Mouse (Mus musculus) kidney, adult 2 months (tissue): Measurements from ENCODE around the gene Cd302. TPM values are rescaled to one million over a fixed set of nuclear protein-coding genes. Genes with fewer than 3 reads are reported as not detected.

Experiments
- DNase-seq: peaks from one replicate; pipeline ENCODE4 v3.0.0; 2021
- H3K27ac ChIP-seq: fragments of 200-500 bp; 2 replicates; pipeline ENCODE4 v1.5.1; 2012; ENCODE audit warnings: low read depth, low read length, control low read depth, inconsistent platforms; ENCODE audit not compliant: insufficient read depth
- H3K27me3 ChIP-seq: fragments of 200-500 bp; replicated peaks from 2 replicates; pipeline ENCODE4 v1.6.1; 2012; ENCODE audit warnings: mild to moderate bottlenecking, moderate library complexity, low read length, inconsistent platforms; ENCODE audit not compliant: control insufficient read depth, insufficient read depth
- H3K36me3 ChIP-seq: fragments of 200-500 bp; 2 replicates; pipeline ENCODE4 v1.6.1; 2012; ENCODE audit warnings: mild to moderate bottlenecking, moderate library complexity, low read length, inconsistent platforms; ENCODE audit not compliant: control insufficient read depth, insufficient read depth
- H3K4me1 ChIP-seq: fragments of 200-500 bp; 2 replicates; pipeline ENCODE4 v1.6.1; 2011; ENCODE audit warnings: low read length; ENCODE audit not compliant: control insufficient read depth, insufficient read depth
- H3K4me3 ChIP-seq: fragments of 200-500 bp; 2 replicates; pipeline ENCODE4 v1.5.1; 2011; ENCODE audit warnings: mild to moderate bottlenecking, low read depth, low read length, control low read depth; ENCODE audit not compliant: insufficient read depth
- CTCF ChIP-seq: fragments of 200-500 bp; conservative IDR thresholded peaks from 2 replicates; pipeline ENCODE4 v1.5.1; 2011; ENCODE audit warnings: low read depth, mild to moderate bottlenecking, control low read depth, low read length, moderate library complexity, mixed read lengths; ENCODE audit not compliant: insufficient read depth, insufficient read length
- POLR2A ChIP-seq: fragments of 200-500 bp; IDR thresholded peaks from one replicate; pipeline ENCODE4 v1.6.1; 2011; ENCODE audit warnings: low read depth, low read length, control low read depth
- WGBS: fragments of 180-500 bp; shearing (Covaris S2); methylation state at CpG from one replicate; pipeline ENCODE4 v1.1.7; 2018; 5-methylcytosine and 5-hydroxymethylcytosine counted together
- polyA plus RNA-seq: library from polyadenylated mRNA; depleted of rRNA; stranded (reverse); fragments of >200 nt; gene quantifications from 2 replicates; pipeline ENCODE4 v1.2.3, GENCODE M21; 2012; rRNA removed

Cd302 gene
- polyA plus RNA-seq, 1 experiment = 47.4 TPM

DNA sequence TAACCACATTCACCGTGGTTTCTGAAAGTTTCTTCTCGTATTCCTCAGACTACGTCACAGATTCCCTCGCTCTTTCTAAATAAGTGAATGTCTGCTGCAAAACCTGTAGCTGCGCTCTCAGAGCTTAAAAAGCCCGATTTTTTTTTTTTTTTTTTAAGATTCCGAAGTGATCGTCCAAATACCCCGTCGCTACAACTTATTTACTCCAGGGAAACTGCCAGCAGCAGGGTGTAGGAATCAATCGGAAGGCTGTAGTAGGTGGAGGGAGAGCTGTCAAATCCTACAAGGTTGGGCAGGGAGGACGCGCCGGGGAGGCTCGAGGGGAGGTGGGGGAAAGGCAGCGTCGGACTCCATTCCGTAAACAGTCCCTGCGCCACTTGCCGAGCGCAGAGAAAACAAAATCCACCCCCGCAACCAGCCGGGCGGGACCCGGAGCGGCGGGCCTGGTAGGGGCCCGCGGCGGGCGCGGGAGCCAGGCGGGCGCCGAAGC lies 75.1 kb downstream of the Cd302 start:
- peaks cover 22% of the 10 kb centered on the region for H3K4me1 ChIP-seq
- H3K27me3 ChIP-seq = no peaks in the 10 kb centered on the region
- H3K27ac ChIP-seq = peak overlapping the region; percentile 85
- TF ChIP-seq POLR2A (no peak), CTCF (no peak)
- DNase-seq = peak; percentile 63
- H3K4me3 ChIP-seq = peak overlapping the region; percentile 100
- under 1% methylated on average over 34 of the region's 35 CpGs for WGBS
- H3K36me3 ChIP-seq = peaks cover 2% of the 10 kb centered on the region

DNA sequence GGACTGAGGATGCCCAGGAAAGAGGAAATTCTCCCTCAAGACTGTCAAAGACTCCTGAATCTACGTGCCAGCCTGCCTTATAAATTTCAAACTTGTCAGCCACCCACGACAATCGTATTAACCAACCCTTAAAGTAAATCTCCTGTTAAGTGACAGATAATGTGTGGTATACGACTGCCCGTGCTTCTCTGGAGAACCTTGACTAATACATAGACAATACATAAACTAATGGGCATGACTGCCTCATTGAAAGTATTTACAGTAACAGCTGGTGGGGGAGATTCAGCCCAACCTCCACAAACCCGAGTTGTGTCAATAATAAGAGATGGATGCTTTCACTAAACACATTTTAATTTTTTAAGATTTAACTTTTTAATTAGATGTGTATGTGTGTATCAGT lies 78.5 kb downstream of the Cd302 start:
- WGBS = 88% methylated on average over 6 of the region's 6 CpGs
- Histone ChIP-seq H3K27ac (no peak overlapping the region), H3K4me1 (peaks cover 7% of the 10 kb centered on the region), H3K36me3 (peaks cover 2% of the 10 kb centered on the region), H3K27me3 (no peaks in the 10 kb centered on the region), H3K4me3 (no peak overlapping the region)
- TF ChIP-seq CTCF (no peak), POLR2A (no peak)
- DNase-seq = no peak

DNA sequence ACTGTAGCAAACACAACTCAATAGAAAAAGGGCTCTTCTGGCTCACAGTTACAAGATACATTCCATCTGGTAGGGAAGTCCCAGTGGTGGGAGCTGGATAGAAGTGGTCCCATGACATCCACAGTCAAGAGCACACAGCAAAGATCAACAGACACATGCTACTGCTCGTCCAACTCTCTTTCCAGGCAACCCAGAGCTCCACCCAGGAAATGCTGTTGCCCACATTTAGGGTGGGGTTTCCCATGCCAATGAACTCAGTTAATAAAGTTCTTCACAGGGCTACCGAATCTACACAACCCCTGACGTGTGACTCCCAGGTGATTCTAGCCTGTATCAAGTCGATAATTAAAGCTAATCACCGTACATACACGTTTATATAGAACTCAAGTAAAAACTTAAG lies 80.1 kb downstream of the Cd302 start:
- WGBS = 77% methylated on average over 6 of the region's 6 CpGs
- TF ChIP-seq POLR2A (no peak), CTCF (no peak)
- Histone ChIP-seq H3K36me3 (peaks cover 2% of the 10 kb centered on the region), H3K27ac (no peak overlapping the region), H3K4me1 (peaks cover 5% of the 10 kb centered on the region; the same call in 1 of the 2 replicates), H3K27me3 (no peaks in the 10 kb centered on the region), H3K4me3 (no peak overlapping the region)
- no peak for DNase-seq

- Histone ChIP-seq H3K27ac (no peak overlapping the region), H3K4me1 (peaks cover 5% of the 10 kb centered on the region; the same call in 1 of the 2 replicates)
Measured at GRCm38 (mm10) chr2:60203733-60204132, 80.6 kb downstream of the Cd302 start.

GRCm38 (mm10) chr2:60202900-60203530 lies 81.3 kb downstream of the Cd302 start:
- TF ChIP-seq POLR2A (no peak), CTCF (no peak)
- H3K4me3 ChIP-seq = no peak overlapping the region
- H3K4me1 ChIP-seq = peaks cover 2% of the 10 kb centered on the region; the same call in 1 of the 2 replicates
- peaks cover 2% of the 10 kb centered on the region for H3K36me3 ChIP-seq
- WGBS = 87% methylated on average over 8 of the region's 8 CpGs
- H3K27me3 ChIP-seq = no peaks in the 10 kb centered on the region
- DNase-seq = no peak
- no peak overlapping the region for H3K27ac ChIP-seq

More at GRCm38 (mm10) chr2:60203733-60204132, 80.6 kb downstream of the Cd302 start:
- Histone ChIP-seq H3K36me3 (peaks cover 2% of the 10 kb centered on the region), H3K4me3 (no peak overlapping the region), H3K27me3 (no peaks in the 10 kb centered on the region)
- DNase-seq = no peak
- TF ChIP-seq CTCF = no peak
- TF ChIP-seq POLR2A = no peak
- 82% methylated on average over 4 of the region's 4 CpGs for WGBS

Other genes starting within 250 kb of the Cd302 start
- gene Baz2b, start 74.6 kb downstream of the Cd302 start, polyA plus RNA-seq = 15.0 and 16.5 TPM in 2 replicates
- 8.1 and 10.7 TPM in 2 replicates for gene March7, start 74.6 kb downstream of the Cd302 start, polyA plus RNA-seq
- 0.41 and 0.72 TPM in 2 replicates for gene Ly75, start 98.8 kb upstream of the Cd302 start, polyA plus RNA-seq